Mouse (Mus musculus) liver, adult 2 months (tissue): ENCODE data around the gene Pdgfb.

ENCODE experiments used
- CTCF ChIP-seq: fragments of 200-500 bp; IDR thresholded peaks from 2 replicates; pipeline ENCODE4 v1.5.1; 2011; ENCODE audit warnings: low read depth, low read length, control low read depth
- POLR2A ChIP-seq: fragments of 200-500 bp; IDR thresholded peaks from 2 replicates; pipeline ENCODE4 v1.6.1; 2011; ENCODE audit warnings: low read length, control low read depth; ENCODE audit not compliant: insufficient read depth; ENCODE audit errors: extremely low read depth

DNA sequence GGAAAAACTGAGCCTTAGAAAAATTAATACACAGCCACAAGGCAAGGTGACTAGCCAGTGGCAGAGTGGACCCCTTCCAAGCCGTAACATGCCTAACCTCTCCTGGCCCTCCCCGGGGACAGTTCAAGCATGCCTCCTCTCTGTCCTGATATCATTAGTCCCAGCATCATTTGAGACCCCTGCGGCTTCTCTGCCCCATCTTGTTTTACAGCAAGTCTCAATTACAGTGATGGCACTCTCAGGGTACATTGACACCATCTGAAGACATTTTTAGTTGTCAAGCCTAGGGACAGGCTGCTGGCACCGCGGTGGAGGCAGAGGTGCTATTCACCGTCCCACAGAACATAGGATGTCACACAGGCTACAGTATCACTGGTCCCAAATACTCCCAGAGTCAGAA, 6.3 kb downstream of the Pdgfb start:
- TF ChIP-seq CTCF = no peak
- TF ChIP-seq POLR2A = no peak
